In genomic region chr10:42273403-42273759, GRCm38 (mm10) we compare ENCODE assay signal across 8 mouse cellular contexts. TPM values are rescaled to one million over a fixed set of nuclear protein-coding genes. Genes with fewer than 3 reads are reported as not detected.
DNase-seq lines count a peak whose midpoint lies in the region; ATAC-seq and TF ChIP-seq lines count a peak whose summit lies in the region.

No protein-coding gene starts in this region.

- H3K9ac ChIP-seq in heart, embryonic 14.5 days (ENCODE audit: low read length): no peak overlapping the region
- 0 out of 2 replicates have a peak overlapping the region, but pooled peaks have one; percentile 10 for H3K9ac ChIP-seq in forebrain, postnatal 0 days
- peak overlapping the region; percentile 95 for H3K9ac ChIP-seq in liver, postnatal 0 days (replicated peaks)

- no peak for ATAC-seq in heart, embryonic 14.5 days (ENCODE audit: insufficient number of reproducible peaks, insufficient read depth, low FRiP score, low read depth)
- no peak for ATAC-seq in G1E (ENCODE audit: extremely low read depth, insufficient number of reproducible peaks, low FRiP score, poor library complexity, severe bottlenecking)
- ATAC-seq in forebrain, postnatal 0 days: no peak
- no peak for ATAC-seq in liver, postnatal 0 days

- no peaks in the 10 kb centered on the region for H3K9me3 ChIP-seq in heart, embryonic 14.5 days (ENCODE audit: control insufficient read depth, low read length)
- H3K9me3 ChIP-seq in G1E (replicated peaks): no peaks in the 10 kb centered on the region
- H3K9me3 ChIP-seq in forebrain, postnatal 0 days (ENCODE audit: low read length): no peaks in the 10 kb centered on the region
- no peaks in the 10 kb centered on the region for H3K9me3 ChIP-seq in liver, postnatal 0 days (ENCODE audit: low read length)

- intact Hi-C loops in heart, postnatal 36 days (cut with DNase I): loop anchor here (5.0 kb wide), 2 partner anchors 76 to 381 kb away; no protein-coding TSS in a partner anchor

- TF ChIP-seq EP300 in liver, postnatal 0 days (IDR thresholded peaks at IDR 0.05; ENCODE audit: low read depth): peak; percentile 48; the same call in 1 of the 2 replicates

- no peak for DNase-seq in heart, postnatal 36 days
- no peak for DNase-seq in G1E (ENCODE audit: low spot score)
- no peak for DNase-seq in forebrain, postnatal 0 days
- DNase-seq in liver, postnatal 0 days: no peak
- DNase-seq in gastrocnemius, adult 18-20 months (ENCODE audit: low spot score): no peak
- DNase-seq in layer of hippocampus, postnatal 10 days (ENCODE audit: low spot score in 2 of 2): no peak
- DNase-seq in spleen, adult 18-20 months: no peak

- 55% methylated on average over 6 of the region's 6 CpGs for WGBS in heart, embryonic 14.5 days
- WGBS in forebrain, postnatal 0 days: 77% methylated on average over 6 of the region's 6 CpGs
- 34% methylated on average over 6 of the region's 6 CpGs for WGBS in liver, postnatal 0 days (ENCODE audit: insufficient replicate concordance)

- peak overlapping the region in 1 of 2 experiments; percentile 90; a peak in 2 of 4 replicates for H3K4me3 ChIP-seq in heart, embryonic 14.5 days (ENCODE audit: control insufficient read depth in 1 of 2, insufficient read depth in 1 of 2, low read depth in 1 of 2, low read length in 2 of 2)
- peak overlapping the region; percentile 89 for H3K4me3 ChIP-seq in G1E (ENCODE audit: low read depth, low read length)
- H3K4me3 ChIP-seq in forebrain, postnatal 0 days (ENCODE audit: low read depth, low read length): peak overlapping the region; percentile 80; the same call in 1 of the 2 replicates
- H3K4me3 ChIP-seq in liver, postnatal 0 days (ENCODE audit: low read depth, low read length): peak overlapping the region; percentile 96

- peak overlapping the region; percentile 99 for H3K4me2 ChIP-seq in heart, embryonic 14.5 days (ENCODE audit: low read length)
- peak overlapping the region; percentile 98 for H3K4me2 ChIP-seq in forebrain, postnatal 0 days (ENCODE audit: low read depth)
- H3K4me2 ChIP-seq in liver, postnatal 0 days (ENCODE audit: low read depth, low read length): peak overlapping the region; percentile 100

- TF ChIP-seq CTCF in G1E (IDR thresholded peaks at IDR 0.05; ENCODE audit: low read depth, low read length): no peak
- no peak for TF ChIP-seq CTCF in forebrain, postnatal 0 days (IDR thresholded peaks at IDR 0.05; ENCODE audit: low read depth)
- no peak for TF ChIP-seq CTCF in liver, postnatal 0 days (IDR thresholded peaks at IDR 0.05; ENCODE audit: low read depth)

- H3K27ac ChIP-seq in heart, embryonic 14.5 days (replicated peaks in 1 of 2; ENCODE audit: control insufficient read depth in 1 of 2, insufficient read depth in 1 of 2, low read depth in 2 of 2, low read length in 2 of 2): no peak overlapping the region
- H3K27ac ChIP-seq in forebrain, postnatal 0 days (ENCODE audit: low read depth, low read length): no peak overlapping the region
- peak overlapping the region; percentile 96 for H3K27ac ChIP-seq in liver, postnatal 0 days (ENCODE audit: low read depth)

- peaks cover 9% of the 10 kb centered on the region for H3K36me3 ChIP-seq in heart, embryonic 14.5 days (ENCODE audit: control insufficient read depth, insufficient read depth, low read length)
- H3K36me3 ChIP-seq in G1E (replicated peaks): peaks cover 54% of the 10 kb centered on the region
- no peaks in the 10 kb centered on the region; the same call in 1 of the 2 replicates for H3K36me3 ChIP-seq in forebrain, postnatal 0 days (ENCODE audit: insufficient read depth)
- peaks cover 38% of the 10 kb centered on the region for H3K36me3 ChIP-seq in liver, postnatal 0 days (replicated peaks; ENCODE audit: insufficient read depth, low read length)

- no peaks in the 10 kb centered on the region for H3K27me3 ChIP-seq in heart, embryonic 14.5 days (ENCODE audit: control insufficient read depth, insufficient read depth, low read length)
- H3K27me3 ChIP-seq in G1E (ENCODE audit: insufficient read depth, low read length): no peaks in the 10 kb centered on the region
- no peaks in the 10 kb centered on the region for H3K27me3 ChIP-seq in forebrain, postnatal 0 days (ENCODE audit: insufficient read depth, low read length)
- no peaks in the 10 kb centered on the region for H3K27me3 ChIP-seq in liver, postnatal 0 days (ENCODE audit: insufficient read depth, low read length)

- peaks cover 23 to 45% of the 10 kb centered on the region in 2 experiments for H3K4me1 ChIP-seq in heart, embryonic 14.5 days (ENCODE audit: control insufficient read depth in 2 of 2, insufficient read depth in 2 of 2, low read length in 2 of 2)
- peaks cover 75% of the 10 kb centered on the region for H3K4me1 ChIP-seq in G1E (ENCODE audit: insufficient read depth, low read depth, low read length)
- H3K4me1 ChIP-seq in forebrain, postnatal 0 days (ENCODE audit: insufficient read depth): peaks cover 17% of the 10 kb centered on the region; the same call in 1 of the 2 replicates
- peaks cover 53% of the 10 kb centered on the region for H3K4me1 ChIP-seq in liver, postnatal 0 days (ENCODE audit: insufficient read depth)

RNA-seq across cellular contexts. Expression of gene Foxo3, which starts 3.2 kb away (rescaled TPM):
- polyA plus RNA-seq in heart, embryonic 14.5 days (2014; fragmentation: Nextera tagmentation; extraction: Ambion mirVana): 6.3 and 7.1 TPM in 2 replicates
- total RNA-seq in heart, postnatal 36 days (2021): 100 to 1,000 TPM in 1 of 2 experiments, 10 to 100 TPM in 1; 86.1 to 111 TPM
- total RNA-seq in G1E (2014; fragmentation: Nextera tagmentation): 67.1 and 98.4 TPM in 2 replicates
- total RNA-seq in G1E (2017): 39.3 and 45.5 TPM in 2 replicates
- 59.2 and 67.0 TPM in 2 replicates for polyA plus RNA-seq in G1E (2012)
- 24.2 and 29.1 TPM in 2 replicates for total RNA-seq in forebrain, postnatal 0 days (2014; rRNA removed)
- polyA plus RNA-seq in forebrain, postnatal 0 days (2015; fragmentation: Nextera tagmentation; extraction: Ambion mirVana): 6.4 and 6.5 TPM in 2 replicates
- polyA plus RNA-seq in liver, postnatal 0 days (2015; fragmentation: Nextera tagmentation; extraction: Ambion mirVana): 8.4 and 9.4 TPM in 2 replicates
- 10 to 100 TPM; 23.3 to 29.8 TPM for total RNA-seq in gastrocnemius, adult 18-20 months (2021)
- total RNA-seq in layer of hippocampus, postnatal 10 days (2021): 10 to 100 TPM; 31.0 to 32.2 TPM
